Mouse (Mus musculus): ENCODE measurements around the gene Tbr1.

- TF ChIP-seq POLR2A (IDR thresholded peaks at IDR 0.05; ENCODE audit: control insufficient read depth, low read depth, low read length): no peak
- no peak for TF ChIP-seq CTCF (IDR thresholded peaks at IDR 0.05; ENCODE audit: control insufficient read depth, insufficient read depth, insufficient replicate concordance, low read depth, low read length)
These were observed 8.0 kb downstream of the Tbr1 start for GRCm38 (mm10) chr2:61810751-61811150.
